Mouse (Mus musculus): ENCODE results near the gene Slc44a5.
"Not testable (repeated sequence)": the region's sequence is repeated elsewhere in the genome, so short reads cannot be mapped to it uniquely, and the experiment has no call there.

Slc44a5 gene

GRCm38 (mm10) chr3:154101671-154102070, 128.4 kb downstream of the Slc44a5 start:
- DNase-seq (ENCODE audit: low spot score) = no peak

- no peak for DNase-seq (ENCODE audit: low spot score)
These were observed 137.3 kb downstream of the Slc44a5 start for GRCm38 (mm10) chr3:154110528-154110927.

- no peak for DNase-seq (ENCODE audit: low spot score)
These were observed 138.0 kb downstream of the Slc44a5 start for GRCm38 (mm10) chr3:154111221-154111620.

- DNase-seq (ENCODE audit: low spot score) = no peak
These were observed 141.8 kb downstream of the Slc44a5 start for GRCm38 (mm10) chr3:154114991-154115390.

GRCm38 (mm10) chr3:154115478-154115877, 142.2 kb downstream of the Slc44a5 start:
- DNase-seq (ENCODE audit: low spot score) = no peak

GRCm38 (mm10) chr3:154116000-154116399, 142.8 kb downstream of the Slc44a5 start:
- DNase-seq (ENCODE audit: low spot score) = no peak

GRCm38 (mm10) chr3:154118992-154119603, 145.9 kb downstream of the Slc44a5 start:
- DNase-seq (ENCODE audit: low spot score) = peak; percentile 22

GRCm38 (mm10) chr3:154122531-154122930, 149.3 kb downstream of the Slc44a5 start:
- DNase-seq (ENCODE audit: low spot score) = no peak

- no peak for DNase-seq (ENCODE audit: low spot score)
These were observed 151.8 kb downstream of the Slc44a5 start for GRCm38 (mm10) chr3:154124890-154125575.

- DNase-seq (ENCODE audit: low spot score) = no peak
These were observed 152.6 kb downstream of the Slc44a5 start for GRCm38 (mm10) chr3:154125768-154126376.

GRCm38 (mm10) chr3:154127246-154127645, 154.0 kb downstream of the Slc44a5 start:
- no peak for DNase-seq (ENCODE audit: low spot score)

GRCm38 (mm10) chr3:154129036-154129435, 155.8 kb downstream of the Slc44a5 start:
- DNase-seq (ENCODE audit: low spot score) = no peak

GRCm38 (mm10) chr3:154130431-154131114, 157.3 kb downstream of the Slc44a5 start:
- no peak for DNase-seq (ENCODE audit: low spot score)

GRCm38 (mm10) chr3:154133986-154134385, 160.8 kb downstream of the Slc44a5 start:
- DNase-seq (ENCODE audit: low spot score) = no peak

- DNase-seq (ENCODE audit: low spot score) = no peak
These were observed 161.5 kb downstream of the Slc44a5 start for GRCm38 (mm10) chr3:154134701-154135100.

- DNase-seq (ENCODE audit: low spot score) = no peak
These were observed 163.3 kb downstream of the Slc44a5 start for GRCm38 (mm10) chr3:154136501-154136900.

- no peak for DNase-seq (ENCODE audit: low spot score)
These were observed 168.1 kb downstream of the Slc44a5 start for GRCm38 (mm10) chr3:154141346-154141745.

- DNase-seq (ENCODE audit: low spot score) = no peak
These were observed 169.4 kb downstream of the Slc44a5 start for GRCm38 (mm10) chr3:154142618-154143017.

GRCm38 (mm10) chr3:154145750-154146149, 172.5 kb downstream of the Slc44a5 start:
- no peak for DNase-seq (ENCODE audit: low spot score)

- no peak for DNase-seq (ENCODE audit: low spot score)
These were observed 176.5 kb downstream of the Slc44a5 start for GRCm38 (mm10) chr3:154149778-154150177.

- not testable (repeated sequence) for DNase-seq (ENCODE audit: low spot score)
These were observed 180.3 kb downstream of the Slc44a5 start for GRCm38 (mm10) chr3:154153541-154153940.

GRCm38 (mm10) chr3:154165882-154166281, 192.6 kb downstream of the Slc44a5 start:
- no peak for DNase-seq (ENCODE audit: low spot score)
